Mouse (Mus musculus): Measurements from ENCODE around the gene Pou3f3. TPM values are rescaled to one million over a fixed set of nuclear protein-coding genes. Genes with fewer than 3 reads are reported as not detected.

The Pou3f3 gene
- total RNA-seq, 2 experiments from 2014 or later, result not detected

Other genes starting within 250 kb of the Pou3f3 start
- gene Mrps9, start 155.5 kb downstream of the Pou3f3 start, total RNA-seq (2021), result 10 to 100 TPM; 45.8 to 50.8 TPM

All from gastrocnemius, adult 18-20 months (tissue).